1 mouse cellular context compared by ENCODE assay signal in the genomic region with DNA sequence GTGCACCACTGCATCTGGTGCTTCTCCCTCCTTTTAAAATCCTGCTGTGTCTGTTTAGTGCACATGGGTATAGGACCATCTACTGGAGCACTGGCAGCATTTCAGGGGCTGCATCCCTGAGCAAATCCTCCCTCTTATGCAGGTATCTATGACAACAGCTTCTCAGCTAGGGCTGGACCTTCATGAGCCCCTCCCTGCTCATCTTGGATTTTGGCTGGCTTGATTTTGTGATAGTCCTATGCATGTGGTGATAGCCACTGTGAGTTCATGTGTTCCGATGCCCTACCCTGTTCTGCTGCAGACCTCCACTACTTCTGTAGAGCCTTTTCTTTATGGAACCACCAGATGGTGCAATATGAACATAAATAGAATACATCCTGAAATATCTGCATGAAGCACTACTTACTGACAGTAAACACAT.
TF ChIP-seq lines count a peak whose summit lies in the region.

No protein-coding gene starts in this region.

TF ChIP-seq in CH12.LX, 34 proteins besides CTCF, POLR2A, EP300 and RAD21:
- TF ChIP-seq MAZ (IDR thresholded peaks at IDR 0.05; ENCODE audit: low read depth, low read length) (no peak), JUN (IDR thresholded peaks at IDR 0.05; ENCODE audit: insufficient read depth, low read depth, low read length) (no peak), SMC3 (IDR thresholded peaks at IDR 0.05; ENCODE audit: low read depth, low read length) (peak; percentile 80), ZC3H11A (IDR thresholded peaks at IDR 0.05; ENCODE audit: low read depth, low read length) (peak; percentile 72), ZNF384 (IDR thresholded peaks at IDR 0.05; ENCODE audit: low read depth, low read length) (no peak), ELF1 (IDR thresholded peaks at IDR 0.05; ENCODE audit: low read depth, low read length) (peak; percentile 10; the same call in 1 of the 2 replicates)
